Mouse (Mus musculus) thymus, postnatal 10 days (tissue): ENCODE data around the gene Klf1.

Experiments used
- DNase-seq, 2 experiments: peaks; one replicate each; pipeline ENCODE4 v3.0.0; 2021; ENCODE audit warnings: low spot score in 2 of 2

The Klf1 gene

GRCm38 (mm10) chr8:84935489-84935888, 33.8 kb downstream of the Klf1 start:
- no peak for DNase-seq

DNA sequence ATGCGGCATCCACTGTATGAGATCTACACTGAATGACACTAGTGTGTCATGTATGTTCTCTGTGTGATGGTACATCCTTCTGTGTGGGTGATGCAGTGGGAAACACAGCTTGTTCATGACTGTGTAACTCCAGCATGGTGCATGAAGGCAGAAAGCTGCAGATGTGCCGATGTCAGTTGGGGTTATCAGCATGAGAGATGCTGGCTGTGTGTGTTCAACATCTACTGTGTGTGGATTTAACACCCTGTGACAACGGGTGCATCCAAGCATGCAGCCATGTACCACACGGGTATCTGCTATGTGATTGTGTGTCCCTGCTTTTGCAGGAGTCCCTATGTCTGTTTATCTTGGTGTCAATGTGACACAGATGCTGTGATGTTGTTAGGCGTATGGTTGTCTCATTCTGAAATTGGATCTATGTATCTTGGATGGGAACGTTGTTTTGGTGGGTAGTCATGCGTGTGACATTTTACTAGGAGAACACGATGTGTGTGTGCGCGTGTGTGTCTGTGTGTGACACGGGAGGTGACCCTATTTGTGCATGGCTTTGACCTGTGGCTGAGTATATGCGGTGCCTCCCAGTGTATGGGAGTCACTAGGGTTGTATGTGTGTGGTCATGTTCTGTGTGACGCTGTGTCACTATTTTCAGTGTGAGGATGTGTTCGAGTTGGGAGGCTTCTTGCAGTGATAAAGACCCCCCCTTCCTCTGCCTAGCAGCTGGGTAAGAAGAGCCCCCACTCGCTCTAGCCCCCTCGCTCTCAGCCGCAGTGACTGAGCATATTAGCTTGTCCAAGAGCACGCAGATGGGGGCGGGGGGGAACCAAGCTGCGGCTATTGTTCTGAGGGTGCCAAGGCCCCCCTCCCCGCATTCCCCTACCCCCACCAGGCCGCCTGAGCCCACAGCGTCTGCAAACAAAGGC, 34.6 kb downstream of the Klf1 start:
- DNase-seq = no peak

- peak in 1 of 2 experiments; percentile 58 for DNase-seq
Observed at GRCm38 (mm10) chr8:84936962-84937546, 35.3 kb downstream of the Klf1 start, which contains the start of gene Mast1. Gene Mast1 (minus strand): TSS chr8:84937359.

DNA sequence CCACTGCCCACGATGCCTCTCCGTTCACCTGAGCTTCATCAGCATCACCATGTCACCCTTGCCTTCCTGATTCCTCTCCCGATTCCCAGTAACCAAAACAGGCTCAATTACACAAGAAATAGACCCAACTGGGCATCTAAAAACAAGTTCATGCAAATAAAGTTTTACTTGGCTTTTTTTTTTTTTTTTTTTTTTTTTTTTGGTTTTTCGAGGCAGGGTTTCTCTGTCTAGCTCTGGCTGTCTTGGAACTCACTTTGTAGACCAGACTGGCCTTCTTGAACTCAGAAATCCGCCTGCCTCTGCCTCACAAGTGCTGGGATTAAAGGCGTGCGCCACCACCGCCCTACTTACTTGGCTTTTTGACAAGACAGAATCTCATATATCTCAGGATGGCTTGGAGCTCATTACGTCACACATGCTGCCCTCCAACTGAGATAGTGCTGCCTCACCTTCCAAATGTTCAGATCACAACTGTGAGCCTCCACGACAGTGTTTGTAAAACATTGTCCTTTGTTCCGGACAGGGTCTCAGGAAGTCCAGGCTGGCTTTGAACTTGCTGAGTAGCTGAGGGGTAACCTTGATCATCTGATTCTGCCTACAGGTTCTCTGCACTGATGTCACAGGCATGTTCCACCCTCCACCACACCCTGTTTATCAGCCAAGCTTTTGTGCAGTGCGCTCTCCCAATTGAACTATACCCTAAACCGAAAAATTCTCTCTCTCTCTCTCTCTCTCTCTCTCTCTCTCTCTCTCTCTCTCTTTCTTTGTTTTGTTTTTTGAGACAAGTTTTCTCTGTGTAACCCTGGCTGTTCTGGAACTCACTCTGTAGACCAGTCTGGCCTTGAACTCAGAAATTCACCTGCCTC, 36.1 kb downstream of the Klf1 start:
- DNase-seq = no peak

- DNase-seq = no peak
Observed at GRCm38 (mm10) chr8:84943699-84944098, 42.0 kb downstream of the Klf1 start.

DNA sequence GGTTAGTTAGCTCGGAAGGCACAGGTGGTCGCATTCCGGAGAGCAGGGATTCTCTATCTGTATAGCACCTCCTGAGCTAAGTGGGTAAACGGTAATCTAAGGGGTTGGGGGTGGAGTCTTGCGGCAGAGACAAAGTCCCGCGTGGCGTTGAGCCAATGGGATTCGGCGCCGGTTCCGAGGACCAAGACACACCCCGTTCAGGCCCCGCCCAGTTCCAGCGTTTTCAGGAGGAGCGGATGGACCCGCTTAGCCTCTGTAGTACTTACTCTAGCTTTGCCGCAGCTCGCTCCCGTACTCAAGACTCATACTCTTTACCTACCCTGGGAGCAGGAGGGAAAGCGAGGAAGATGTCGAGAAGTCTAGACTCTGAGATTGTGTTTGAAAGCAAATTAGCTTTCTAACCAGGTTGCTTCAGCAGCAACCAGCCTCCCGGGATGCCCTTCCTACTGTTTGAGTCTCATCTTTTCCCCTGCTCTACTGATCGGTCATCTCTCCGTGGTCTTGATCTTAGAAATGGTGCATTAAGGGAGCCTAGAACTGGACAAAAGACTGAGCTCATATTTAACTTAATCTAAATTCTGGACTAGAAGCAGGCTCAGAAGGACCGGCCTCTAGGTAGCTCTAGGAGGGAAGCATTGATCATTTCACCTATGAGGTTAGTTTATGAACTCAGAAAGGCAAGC, 42.9 kb downstream of the Klf1 start:
- peak; percentile 36 to 39 for DNase-seq

- no peak for DNase-seq
Observed at GRCm38 (mm10) chr8:84945235-84945632, 43.5 kb downstream of the Klf1 start.

DNA sequence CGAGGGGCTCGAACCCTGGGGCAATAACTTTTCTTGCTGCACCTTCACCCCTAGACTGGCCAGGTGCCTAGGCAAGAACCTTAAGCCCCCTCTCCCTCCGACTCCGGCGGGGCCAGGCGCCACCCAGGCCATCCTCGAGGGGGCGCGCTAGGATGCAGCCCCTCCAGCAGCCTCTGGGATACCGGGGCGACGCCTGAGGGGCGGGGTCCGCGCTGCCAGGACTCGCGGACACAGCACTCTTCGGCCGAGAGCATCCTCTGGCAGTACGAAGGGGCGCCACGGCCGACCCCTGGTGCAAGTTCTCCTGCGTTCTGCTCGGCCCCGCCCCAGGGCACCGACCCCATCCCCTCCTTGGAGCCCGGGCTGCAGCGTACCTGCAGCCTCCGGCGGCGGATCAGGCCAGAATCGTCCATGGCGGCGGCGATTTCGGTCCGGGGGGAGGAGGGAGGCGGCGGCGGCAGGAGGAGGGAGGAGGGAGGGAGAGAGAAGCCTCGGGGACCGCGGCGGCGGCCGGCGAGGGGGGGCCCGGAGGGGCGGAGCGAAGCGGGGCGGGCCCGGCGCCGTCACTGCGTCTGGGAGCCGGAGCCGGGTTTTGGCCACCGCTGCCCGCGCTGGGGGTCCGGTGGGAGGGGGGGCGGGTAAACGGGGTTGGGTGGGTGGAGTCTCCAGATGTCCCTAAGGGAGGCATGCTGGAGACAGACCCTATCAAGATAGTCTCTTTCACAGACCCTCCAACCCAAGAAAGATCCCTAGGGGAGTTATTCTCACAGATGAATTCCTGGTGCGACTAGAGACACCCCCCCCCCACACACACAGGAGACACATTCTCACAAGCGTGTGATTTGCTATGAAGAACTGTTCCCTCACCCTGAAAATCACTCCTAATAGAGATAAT, 44.2 kb downstream of the Klf1 start:
- no peak for DNase-seq

DNA sequence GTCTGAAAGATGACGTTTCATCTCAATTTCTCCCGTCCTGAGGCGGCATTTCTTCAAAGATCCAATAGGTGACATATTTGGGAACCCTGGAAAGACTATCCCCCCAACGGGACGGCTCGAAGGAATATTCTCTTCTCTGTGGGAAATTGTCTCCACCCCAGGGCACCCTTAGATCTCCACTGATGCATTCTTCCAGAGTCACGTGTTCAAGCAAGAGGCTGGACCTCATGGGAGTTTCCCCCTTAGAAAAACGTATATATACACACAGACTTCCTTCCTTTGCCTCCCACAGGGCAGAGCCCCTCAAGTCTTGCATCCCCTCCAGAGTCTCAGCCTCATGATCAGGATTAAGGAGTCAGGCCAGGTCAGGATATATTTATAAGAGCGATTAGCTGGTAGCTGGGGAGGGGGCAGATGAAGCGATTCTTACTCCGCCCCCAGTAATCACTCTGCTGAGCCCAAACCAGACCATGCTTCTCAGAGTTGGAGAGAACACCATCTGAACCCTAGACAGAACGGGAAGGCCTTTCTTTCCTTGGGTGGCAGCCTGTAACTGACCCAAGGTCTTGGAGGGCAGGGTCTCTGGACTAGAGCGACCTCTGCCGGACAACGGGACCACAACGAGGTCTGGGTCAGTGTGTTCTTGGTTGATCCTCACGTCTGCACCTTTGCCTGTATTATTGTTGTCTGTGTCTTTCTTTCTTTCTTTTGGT, 45.0 kb downstream of the Klf1 start, which contains the start of gene Rtbdn:
Rtbdn (plus strand) TSS at position 464 of the 713 bp plus-strand sequence.
- DNase-seq = no peak

GRCm38 (mm10) chr8:84947241-84947545, 45.5 kb downstream of the Klf1 start:
- no peak for DNase-seq

DNA sequence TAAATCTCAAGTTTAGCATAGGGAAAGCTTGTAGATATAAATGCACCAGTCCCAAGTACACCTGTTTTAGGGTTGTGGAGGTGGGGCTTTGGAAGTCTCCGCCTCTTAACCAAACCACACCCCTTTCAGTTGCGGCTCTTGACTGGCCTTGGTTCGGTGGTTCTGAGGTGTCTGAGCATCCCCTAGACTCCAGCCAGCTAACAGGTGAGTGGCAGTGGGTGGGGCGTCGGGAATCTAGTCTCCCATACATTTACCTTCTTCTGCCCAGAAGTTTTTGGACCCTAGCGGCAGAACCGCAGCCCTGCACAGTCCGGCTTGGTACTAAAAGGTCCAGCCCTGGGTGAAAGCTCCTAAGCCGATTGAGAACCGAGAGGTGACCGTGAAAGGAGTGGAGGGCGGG, 48.0 kb downstream of the Klf1 start:
- DNase-seq = no peak

DNA sequence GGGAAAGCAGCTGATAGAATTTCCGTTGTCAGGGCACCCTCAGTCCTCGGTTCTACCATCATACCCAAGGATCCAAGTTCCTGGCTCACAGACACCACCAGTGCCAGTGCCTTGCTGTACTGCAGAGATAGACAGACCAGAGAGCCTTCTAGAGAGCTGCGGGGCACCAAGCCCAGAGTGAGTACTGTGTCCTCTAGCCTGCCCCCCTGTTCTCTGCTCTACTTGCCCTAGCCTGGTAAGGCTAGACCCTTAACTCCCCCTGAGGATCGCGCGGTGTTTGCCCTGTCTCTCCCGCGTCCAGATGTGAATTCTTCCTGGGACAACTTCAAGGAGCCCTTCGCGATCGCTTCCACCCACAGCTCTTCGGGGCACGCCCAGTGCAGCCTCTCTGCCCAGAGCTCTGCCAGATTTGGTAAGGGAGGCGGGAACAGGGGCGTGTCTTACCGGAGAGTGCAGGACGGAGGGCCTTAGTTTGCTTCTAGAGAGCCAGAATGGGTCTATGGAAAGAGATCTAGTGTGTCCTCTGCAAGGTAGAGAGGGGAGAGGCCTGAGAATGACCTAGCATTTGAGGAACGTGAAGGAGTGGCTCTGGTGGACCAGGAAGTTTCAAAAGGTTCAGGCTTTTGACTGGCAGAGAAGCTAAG, 51.0 kb downstream of the Klf1 start:
- no peak for DNase-seq
